8 mouse cellular contexts compared by ENCODE assay signal in genomic region chr10:78574250-78575104, GRCm38 (mm10). TPM values are rescaled to one million over a fixed set of nuclear protein-coding genes. Genes with fewer than 3 reads are reported as not detected.
DNase-seq lines count a peak whose midpoint lies in the region; ATAC-seq and TF ChIP-seq lines count a peak whose summit lies in the region.

TSS of gene Ilvbl (plus strand) at chr10:78574346.

- WGBS in forebrain, embryonic 14.5 days: under 1% methylated on average over 51 of the region's 51 CpGs
- under 1% methylated on average over 51 of the region's 51 CpGs for WGBS in neural tube, embryonic 15.5 days

- no peak for TF ChIP-seq POLR2A in ES-Bruce4 (IDR thresholded peaks at IDR 0.05; ENCODE audit: insufficient read depth, low read length)

- H3K9ac ChIP-seq in ES-Bruce4 (ENCODE audit: low read depth, poor library complexity, severe bottlenecking): peak within 1 kb of the TSS; percentile 55
- peak within 1 kb of the TSS; percentile 67 for H3K9ac ChIP-seq in forebrain, embryonic 14.5 days (ENCODE audit: low read length)
- peak within 1 kb of the TSS; percentile 58 for H3K9ac ChIP-seq in neural tube, embryonic 15.5 days (replicated peaks)

- no peaks in the 10 kb centered on the region for H3K36me3 ChIP-seq in ES-Bruce4 (ENCODE audit: control insufficient read depth, insufficient read depth, low read length, poor library complexity, severe bottlenecking)
- H3K36me3 ChIP-seq in forebrain, embryonic 14.5 days (ENCODE audit: control insufficient read depth, insufficient read depth, low read length): peaks cover 7% of the 10 kb centered on the region; the same call in 1 of the 2 replicates
- H3K36me3 ChIP-seq in neural tube, embryonic 15.5 days: peaks cover 27% of the 10 kb centered on the region

- peak within 1 kb of the TSS; percentile 90 for H3K4me3 ChIP-seq in ES-Bruce4 (ENCODE audit: low read depth, low read length)
- H3K4me3 ChIP-seq in forebrain, embryonic 14.5 days (ENCODE audit: low read depth, low read length): peak within 1 kb of the TSS; percentile 54
- peak within 1 kb of the TSS; percentile 63 for H3K4me3 ChIP-seq in neural tube, embryonic 15.5 days (replicated peaks)

- H3K4me1 ChIP-seq in ES-Bruce4 (ENCODE audit: control insufficient read depth, insufficient read depth, low read length): no peaks in the 10 kb centered on the region
- 0 out of 2 replicates have a peak, but pooled peaks cover 4% of the 10 kb centered on the region for H3K4me1 ChIP-seq in forebrain, embryonic 14.5 days (ENCODE audit: control insufficient read depth, insufficient read depth, low read length)
- peaks cover 22% of the 10 kb centered on the region for H3K4me1 ChIP-seq in neural tube, embryonic 15.5 days

- DNase-seq in forebrain, embryonic 14.5 days (ENCODE audit: low spot score): peak; percentile 97
- peak; percentile 92 to 94 for DNase-seq in heart, postnatal 14 days
- DNase-seq in layer of hippocampus, adult 11-12 months (ENCODE audit: low spot score): peak; percentile 95
- peak; percentile 95 to 97 for DNase-seq in lung, adult 18-20 months
- peak; percentile 88 for DNase-seq in testis, postnatal 14 days (ENCODE audit: low spot score)

- H3K27ac ChIP-seq in ES-Bruce4 (ENCODE audit: insufficient read depth, low read length): peak within 1 kb of the TSS; percentile 87
- H3K27ac ChIP-seq in forebrain, embryonic 14.5 days (ENCODE audit: low read depth, low read length): peak within 1 kb of the TSS; percentile 74
- peak within 1 kb of the TSS; percentile 92 for H3K27ac ChIP-seq in neural tube, embryonic 15.5 days (replicated peaks)

- TF ChIP-seq CTCF in ES-Bruce4 (IDR thresholded peaks at IDR 0.05; ENCODE audit: low read depth, low read length): no peak

- no peak for TF ChIP-seq EP300 in ES-Bruce4 (IDR thresholded peaks at IDR 0.05; ENCODE audit: insufficient read depth, low read depth, low read length)

- peak; percentile 74 for ATAC-seq in cerebellum, adult (ENCODE audit: insufficient number of reproducible peaks, low FRiP score, low TSS enrichment)
- ATAC-seq in forebrain, embryonic 14.5 days: peak; percentile 87
- peak; percentile 93 for ATAC-seq in neural tube, embryonic 15.5 days (ENCODE audit: low FRiP score)

- no peaks in the 10 kb centered on the region for H3K27me3 ChIP-seq in ES-Bruce4 (ENCODE audit: control insufficient read depth, insufficient read depth, low read length, poor library complexity, severe bottlenecking)
- no peaks in the 10 kb centered on the region for H3K27me3 ChIP-seq in forebrain, embryonic 14.5 days (replicated peaks; ENCODE audit: control insufficient read depth, insufficient read depth, low read length)
- H3K27me3 ChIP-seq in neural tube, embryonic 15.5 days (replicated peaks): no peaks in the 10 kb centered on the region

- H3K4me2 ChIP-seq in forebrain, embryonic 14.5 days (ENCODE audit: low read length): peak within 1 kb of the TSS; percentile 74
- peak within 1 kb of the TSS; percentile 75 for H3K4me2 ChIP-seq in neural tube, embryonic 15.5 days

- intact Hi-C loops in heart, postnatal 14 days (cut with DNase I): loop anchor here (1.0 to 10.0 kb wide), 3 partner anchors 17 to 390 kb away; partner anchors contain the start of genes Pdxk, Pwp2 and Syde1

- no peaks in the 10 kb centered on the region for H3K9me3 ChIP-seq in ES-Bruce4 (replicated peaks; ENCODE audit: control insufficient read depth, insufficient read depth, low read length, poor library complexity, severe bottlenecking)
- no peaks in the 10 kb centered on the region for H3K9me3 ChIP-seq in forebrain, embryonic 14.5 days (replicated peaks; ENCODE audit: control insufficient read depth, low read length)
- no peaks in the 10 kb centered on the region for H3K9me3 ChIP-seq in neural tube, embryonic 15.5 days (replicated peaks)

RNA-seq across cellular contexts. Expression of gene Ilvbl, which starts in this region (rescaled TPM):
- 11.6 and 16.7 TPM in 2 replicates for polyA plus RNA-seq in ES-Bruce4 (2011; ENCODE audit: insufficient read depth, insufficient read length, low read depth, missing spikeins)
- 29.3 and 32.8 TPM in 2 replicates for polyA plus RNA-seq in forebrain, embryonic 14.5 days (2014; fragmentation: Nextera tagmentation; extraction: Ambion mirVana)
- total RNA-seq in heart, postnatal 14 days (2021): 10 to 100 TPM; 44.4 to 45.9 TPM
- polyA plus RNA-seq in neural tube, embryonic 15.5 days (2015; fragmentation: Nextera tagmentation; extraction: Ambion mirVana): 64.8 and 66.9 TPM in 2 replicates

Comparison
In these comparisons a context has a peak if more than half of its experiments do, and no peak if none do; other contexts are left out.
1. Peak in every context shown above with its lines: DNase-seq, ATAC-seq, H3K4me3 ChIP-seq and H3K27ac ChIP-seq.